Mouse (Mus musculus) A20 (cell line): ENCODE measurements at regions not wholly inside any gene's neighbourhood (a gene's known extent, or its start where the extent isn't known, plus 50 kb on each side); places are given as distances from the start of the nearest gene placed in this dataset.
"Not testable (repeated sequence)": the region's sequence is repeated elsewhere in the genome, so short reads cannot be mapped to it uniquely, and the experiment has no call there.

ENCODE experiments used
- DNase-seq: peaks from one replicate; pipeline ENCODE4 v3.0.0-alpha.2; 2011; ENCODE audit warnings: low read depth, low spot score

GRCm38 (mm10) chr4:38334529-38335149 is 1115.5 kb upstream of the 1700009N14Rik start:
- no peak for DNase-seq

GRCm38 (mm10) chr4:38335156-38335555 is 1114.9 kb upstream of the 1700009N14Rik start:
- DNase-seq = no peak

GRCm38 (mm10) chr4:38371047-38371446 is 1079.0 kb upstream of the 1700009N14Rik start:
- DNase-seq = no peak

- DNase-seq = peak; percentile 11
Measured at GRCm38 (mm10) chr4:38381916-38382315, 1068.2 kb upstream of the 1700009N14Rik start.

GRCm38 (mm10) chr4:38396635-38397034 is 1053.5 kb upstream of the 1700009N14Rik start:
- peak; percentile 45 for DNase-seq

GRCm38 (mm10) chr4:38435326-38435725 is 1014.8 kb upstream of the 1700009N14Rik start:
- not testable (repeated sequence) for DNase-seq

GRCm38 (mm10) chr4:38461473-38462194 is 988.5 kb upstream of the 1700009N14Rik start:
- peak; percentile 10 for DNase-seq

- DNase-seq = no peak
Measured at GRCm38 (mm10) chr4:38498271-38498670, 951.8 kb upstream of the 1700009N14Rik start.

GRCm38 (mm10) chr4:38505875-38506274 is 944.2 kb upstream of the 1700009N14Rik start:
- DNase-seq = no peak

GRCm38 (mm10) chr4:38507202-38507601 is 942.9 kb upstream of the 1700009N14Rik start:
- DNase-seq = peak; percentile 46

- no peak for DNase-seq
Measured at GRCm38 (mm10) chr4:38519108-38519507, 931.0 kb upstream of the 1700009N14Rik start.
